Comparison of ENCODE assay signal across 15 mouse cellular contexts in the genomic region with DNA sequence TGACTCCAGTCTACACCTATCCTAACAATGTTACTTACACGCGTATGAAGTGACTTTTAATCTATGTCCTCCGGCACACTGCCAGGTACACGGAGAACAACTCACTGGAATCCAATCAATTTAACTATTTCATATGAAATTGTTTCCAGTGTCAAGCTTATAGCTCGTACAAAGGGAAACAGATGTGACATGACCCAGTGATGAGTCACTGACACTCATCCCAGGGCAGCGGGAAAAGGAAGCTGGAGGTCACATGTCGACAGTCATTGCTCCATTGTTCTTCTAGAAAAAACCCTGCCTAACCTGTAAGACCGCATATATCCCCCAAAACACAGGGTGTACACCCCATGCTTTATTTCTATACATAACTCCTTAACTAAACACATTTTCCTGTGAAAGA. TPM values are rescaled to one million over a fixed set of nuclear protein-coding genes. Genes with fewer than 3 reads are reported as not detected.
DNase-seq lines count a peak whose midpoint lies in the region; ATAC-seq and TF ChIP-seq lines count a peak whose summit lies in the region.
"Had no signal": no experiment of that assay in that cellular context is flagged by ENCODE, and none has a peak within 500 bp of the region (broad histone marks: within the 10 kb centered on the region; RNA-seq: fewer than 3 reads in every experiment).

No protein-coding gene starts in this region.

- no peak overlapping the region for H3K4me3 ChIP-seq in heart, embryonic 12.5 days
- H3K4me3 ChIP-seq in lung, embryonic 16.5 days (ENCODE audit: low read length), result no peak overlapping the region
- no peak overlapping the region for H3K4me3 ChIP-seq in lung, adult 2 months (replicated peaks; ENCODE audit: extremely low read depth, low read depth, low read length)
- H3K4me3 ChIP-seq in stomach, postnatal 0 days (ENCODE audit: low read depth, low read length), result no peak overlapping the region
- H3K4me3 ChIP-seq in hindbrain, embryonic 16.5 days (ENCODE audit: low read length), result no peak overlapping the region
- no peak overlapping the region for H3K4me3 ChIP-seq in gastrocnemius, adult 2 months
- H3K4me3 ChIP-seq: hindbrain, embryonic 13.5 days; limb, embryonic 10.5 days had no signal

- H3K27ac ChIP-seq in heart, embryonic 12.5 days (ENCODE audit: poor library complexity, severe bottlenecking), result no peak overlapping the region
- H3K27ac ChIP-seq in lung, embryonic 16.5 days (ENCODE audit: low read length), result no peak overlapping the region
- H3K27ac ChIP-seq in stomach, postnatal 0 days (replicated peaks), result no peak overlapping the region
- no peak overlapping the region for H3K27ac ChIP-seq in hindbrain, embryonic 16.5 days (ENCODE audit: low read depth, low read length)
- no peak overlapping the region for H3K27ac ChIP-seq in gastrocnemius, adult 2 months
- H3K27ac ChIP-seq: hindbrain, embryonic 13.5 days; limb, embryonic 10.5 days had no signal

- H3K9me3 ChIP-seq in heart, embryonic 12.5 days (replicated peaks), result no peaks in the 10 kb centered on the region
- no peaks in the 10 kb centered on the region for H3K9me3 ChIP-seq in lung, embryonic 16.5 days (ENCODE audit: control insufficient read depth, low read length)
- H3K9me3 ChIP-seq in stomach, postnatal 0 days (ENCODE audit: control insufficient read depth, low read length), result no peaks in the 10 kb centered on the region
- no peaks in the 10 kb centered on the region for H3K9me3 ChIP-seq in hindbrain, embryonic 16.5 days (ENCODE audit: control insufficient read depth, low read length)
- H3K9me3 ChIP-seq: hindbrain, embryonic 13.5 days; limb, embryonic 10.5 days had no signal

- no peak for TF ChIP-seq CTCF in lung, adult 2 months (IDR thresholded peaks at IDR 0.05; ENCODE audit: insufficient read depth, low read length)
- TF ChIP-seq CTCF in stomach, postnatal 0 days (IDR thresholded peaks at IDR 0.05; ENCODE audit: low read depth), result no peak
- TF ChIP-seq CTCF in gastrocnemius, adult 2 months (IDR thresholded peaks at IDR 0.05), result no peak

- H3K4me2 ChIP-seq in heart, embryonic 12.5 days, result no peak overlapping the region
- H3K4me2 ChIP-seq in lung, embryonic 16.5 days (ENCODE audit: low read depth, low read length), result no peak overlapping the region
- no peak overlapping the region for H3K4me2 ChIP-seq in stomach, postnatal 0 days (replicated peaks; ENCODE audit: low read depth)
- no peak overlapping the region for H3K4me2 ChIP-seq in hindbrain, embryonic 16.5 days (ENCODE audit: low read length)
- H3K4me2 ChIP-seq: hindbrain, embryonic 13.5 days had no signal

- 0 out of 2 replicates have a peak, but pooled peaks cover 6% of the 10 kb centered on the region for H3K4me1 ChIP-seq in heart, embryonic 12.5 days (replicated peaks)
- H3K4me1 ChIP-seq in lung, embryonic 16.5 days (replicated peaks; ENCODE audit: control insufficient read depth, insufficient read depth, low read length), result no peaks in the 10 kb centered on the region
- no peaks in the 10 kb centered on the region; the same call in 1 of the 2 replicates for H3K4me1 ChIP-seq in lung, adult 2 months (ENCODE audit: control insufficient read depth, insufficient read depth, low read length)
- H3K4me1 ChIP-seq in stomach, postnatal 0 days (replicated peaks; ENCODE audit: control insufficient read depth, insufficient read depth), result no peaks in the 10 kb centered on the region
- H3K4me1 ChIP-seq in hindbrain, embryonic 16.5 days (ENCODE audit: control insufficient read depth, insufficient read depth, low read depth, low read length), result no peaks in the 10 kb centered on the region
- H3K4me1 ChIP-seq: hindbrain, embryonic 13.5 days; limb, embryonic 10.5 days had no signal

- no peak overlapping the region for H3K9ac ChIP-seq in heart, embryonic 12.5 days
- H3K9ac ChIP-seq in lung, embryonic 16.5 days (ENCODE audit: low read length), result no peak overlapping the region
- no peak overlapping the region for H3K9ac ChIP-seq in stomach, postnatal 0 days (ENCODE audit: low read length)
- H3K9ac ChIP-seq in hindbrain, embryonic 16.5 days (ENCODE audit: low read depth, low read length), result no peak overlapping the region
- H3K9ac ChIP-seq: hindbrain, embryonic 13.5 days had no signal

- no peak for ATAC-seq in heart, embryonic 12.5 days (ENCODE audit: insufficient number of reproducible peaks, low FRiP score)
- ATAC-seq in lung, embryonic 16.5 days (ENCODE audit: low read depth), result peak; percentile 64
- ATAC-seq in stomach, postnatal 0 days (ENCODE audit: low FRiP score, low TSS enrichment), result no peak
- ATAC-seq in hindbrain, embryonic 16.5 days, result no peak

- peak; percentile 21 for TF ChIP-seq EP300 in stomach, postnatal 0 days (optimal IDR thresholded peaks at IDR 0.05)

- peak; percentile 53 for DNase-seq in heart, adult 8-10 months (ENCODE audit: low spot score)
- no peak for DNase-seq in lung, adult 2 months
- DNase-seq in heart, postnatal 4 days, result peak; percentile 28
- no peak for DNase-seq in stomach, postnatal 0 days (ENCODE audit: low spot score)
- no peak for DNase-seq in gastrocnemius, adult 2 months
- DNase-seq: cerebellum, adult 11 months; layer of hippocampus, adult 9-11 months; thymus, postnatal 4 days had no signal

- H3K27me3 ChIP-seq in heart, embryonic 12.5 days (replicated peaks), result no peaks in the 10 kb centered on the region
- H3K27me3 ChIP-seq in lung, embryonic 16.5 days (ENCODE audit: control insufficient read depth, insufficient read depth, low read depth, low read length), result no peaks in the 10 kb centered on the region
- no peaks in the 10 kb centered on the region for H3K27me3 ChIP-seq in stomach, postnatal 0 days (ENCODE audit: control insufficient read depth, insufficient read depth, low read length)
- H3K27me3 ChIP-seq in hindbrain, embryonic 16.5 days (replicated peaks; ENCODE audit: control insufficient read depth, insufficient read depth, low read length), result no peaks in the 10 kb centered on the region
- H3K27me3 ChIP-seq: CH12.LX; hindbrain, embryonic 13.5 days had no signal

- peaks cover 52% of the 10 kb centered on the region for H3K36me3 ChIP-seq in heart, embryonic 12.5 days
- H3K36me3 ChIP-seq in lung, embryonic 16.5 days (ENCODE audit: control insufficient read depth, insufficient read depth, low read length), result peaks cover 11% of the 10 kb centered on the region
- H3K36me3 ChIP-seq in stomach, postnatal 0 days (ENCODE audit: control insufficient read depth, insufficient read depth, low read length), result no peaks in the 10 kb centered on the region
- no peaks in the 10 kb centered on the region for H3K36me3 ChIP-seq in hindbrain, embryonic 16.5 days (ENCODE audit: control insufficient read depth, insufficient read depth, low read length)
- H3K36me3 ChIP-seq: hindbrain, embryonic 13.5 days had no signal

- intact Hi-C loops in gastrocnemius, adult 2 months (cut with DNase I), result no loop called here

- WGBS in heart, embryonic 12.5 days, result 65% methylated on average over 8 of the region's 8 CpGs
- 57% methylated on average over 8 of the region's 8 CpGs for WGBS in lung, embryonic 16.5 days
- 34% methylated on average over 8 of the region's 8 CpGs for WGBS in lung, adult 2 months
- 57% methylated on average over 8 of the region's 8 CpGs for WGBS in stomach, postnatal 0 days
- 87% methylated on average over 8 of the region's 8 CpGs for WGBS in hindbrain, embryonic 16.5 days

- TF ChIP-seq POLR2A in lung, adult 2 months (IDR thresholded peaks at IDR 0.05; ENCODE audit: borderline replicate concordance, extremely low read depth, low read depth, low read length), result no peak

RNA-seq across cellular contexts. Expression of a gene that starts 18.2 kb away (rescaled TPM):
- under 1 TPM; 0.06 to 0.34 (median 0.20) TPM for total RNA-seq in heart, adult 8-10 months (2022)
- polyA plus RNA-seq in heart, embryonic 12.5 days (2016; fragmentation: Nextera tagmentation; extraction: Ambion mirVana), result 40.3 and 43.3 TPM in 2 replicates
- 50.1 and 54.0 TPM in 2 replicates for polyA plus RNA-seq in lung, embryonic 16.5 days (2015; fragmentation: Nextera tagmentation; extraction: Ambion mirVana)
- polyA plus RNA-seq in lung, adult 2 months (2012; rRNA removed), result 0.28 and 0.46 TPM in 2 replicates
- 10 to 100 TPM; 19.7 to 20.3 TPM for total RNA-seq in heart, postnatal 4 days (2021)
- 7.5 and 8.6 TPM in 2 replicates for polyA plus RNA-seq in stomach, postnatal 0 days (2015; fragmentation: Nextera tagmentation; extraction: Ambion mirVana)
- 7.1 and 10.0 TPM in 2 replicates for polyA plus RNA-seq in hindbrain, embryonic 16.5 days (2015; fragmentation: Nextera tagmentation; extraction: Ambion mirVana)
- total RNA-seq in gastrocnemius, adult 2 months (2021), result under 1 TPM in 1 of 2 experiments, not detected in 1; 0.11 TPM
- total RNA-seq: gastrocnemius, adult 8-10 months had no signal

RNA-seq across cellular contexts. Expression of a gene that starts 18.3 kb away (rescaled TPM):
- total RNA-seq in heart, adult 8-10 months (2022), result 10 to 100 TPM in 3 of 4 experiments, 1 to 10 TPM in 1; 9.7 to 11.2 (median 10.8) TPM
- polyA plus RNA-seq in heart, embryonic 12.5 days (2016; fragmentation: Nextera tagmentation; extraction: Ambion mirVana), result 48.8 and 51.8 TPM in 2 replicates
- 51.7 and 54.7 TPM in 2 replicates for polyA plus RNA-seq in lung, embryonic 16.5 days (2015; fragmentation: Nextera tagmentation; extraction: Ambion mirVana)
- polyA plus RNA-seq in lung, adult 2 months (2012; rRNA removed), result 15.3 and 17.4 TPM in 2 replicates
- 10 to 100 TPM; 34.7 to 38.0 TPM for total RNA-seq in heart, postnatal 4 days (2021)
- polyA plus RNA-seq in stomach, postnatal 0 days (2015; fragmentation: Nextera tagmentation; extraction: Ambion mirVana), result 15.1 and 15.8 TPM in 2 replicates
- polyA plus RNA-seq in hindbrain, embryonic 16.5 days (2015; fragmentation: Nextera tagmentation; extraction: Ambion mirVana), result 26.7 and 35.7 TPM in 2 replicates
- total RNA-seq in gastrocnemius, adult 2 months (2021), result 1 to 10 TPM; 6.7 to 7.2 TPM

Comparison
In these comparisons a context has a peak if more than half of its experiments do, and no peak if none do; other contexts are left out.
1. DNase-seq: peak in heart, adult 8-10 months (single experiment) and heart, postnatal 4 days (single experiment); none in lung, adult 2 months (single experiment), stomach, postnatal 0 days (single experiment) and gastrocnemius, adult 2 months (single experiment).